Mouse (Mus musculus): ENCODE measurements around the gene Mrps21.

GRCm38 (mm10) chr3:95829053-95829452 lies 42.3 kb downstream of the Mrps21 start:
- no peak for TF ChIP-seq POLR2A (IDR thresholded peaks at IDR 0.05; ENCODE audit: borderline replicate concordance, control insufficient read depth, low read depth, low read length)
- no peak for TF ChIP-seq CTCF (IDR thresholded peaks at IDR 0.05; ENCODE audit: control insufficient read depth, insufficient read depth, low read length)

Measured in bone marrow, adult 2 months (tissue).